Mouse (Mus musculus): ENCODE measurements at regions not wholly inside any gene's neighbourhood (a gene's known extent, or its start where the extent isn't known, plus 50 kb on each side); places are given as distances from the start of the nearest gene placed in this dataset.

DNA sequence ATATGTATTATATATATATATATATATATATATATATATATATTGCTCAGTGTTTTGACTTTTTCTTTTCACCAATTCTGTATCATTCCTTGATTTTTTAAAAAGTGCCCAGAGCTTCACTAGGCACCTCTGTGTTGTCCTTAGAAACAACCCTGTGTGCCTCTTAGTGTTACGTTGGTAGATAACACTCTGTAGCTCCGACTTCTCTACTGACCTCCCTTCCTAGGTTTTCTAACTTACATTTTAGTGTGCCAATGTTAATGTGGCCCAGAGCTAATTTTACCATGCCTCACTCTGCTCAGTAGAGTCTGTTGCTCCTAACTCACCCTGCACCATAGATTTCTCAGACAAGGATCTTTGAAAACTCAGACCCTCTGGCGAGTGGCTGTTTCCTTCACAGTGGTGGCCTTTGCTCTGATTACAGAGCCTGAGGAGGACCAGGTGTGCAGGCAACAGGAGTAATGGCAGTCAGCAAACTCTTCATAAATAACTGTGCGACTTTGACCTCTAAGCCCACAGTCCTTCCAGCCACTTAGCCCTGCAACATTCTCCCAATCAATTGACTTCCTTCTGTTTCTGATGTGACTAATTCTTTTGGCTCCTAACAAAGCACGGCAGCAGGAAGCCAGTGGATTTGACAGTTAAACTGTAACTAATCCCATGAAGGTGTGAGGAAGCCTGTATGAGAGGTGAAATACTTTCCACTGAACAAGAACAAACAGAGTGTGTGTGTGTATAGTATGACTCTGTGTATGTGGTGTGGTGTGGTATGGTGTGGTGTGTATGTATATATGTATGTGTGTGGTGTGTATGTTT, 53.6 kb upstream of the Actr3 start:
- no peak for DNase-seq

DNA sequence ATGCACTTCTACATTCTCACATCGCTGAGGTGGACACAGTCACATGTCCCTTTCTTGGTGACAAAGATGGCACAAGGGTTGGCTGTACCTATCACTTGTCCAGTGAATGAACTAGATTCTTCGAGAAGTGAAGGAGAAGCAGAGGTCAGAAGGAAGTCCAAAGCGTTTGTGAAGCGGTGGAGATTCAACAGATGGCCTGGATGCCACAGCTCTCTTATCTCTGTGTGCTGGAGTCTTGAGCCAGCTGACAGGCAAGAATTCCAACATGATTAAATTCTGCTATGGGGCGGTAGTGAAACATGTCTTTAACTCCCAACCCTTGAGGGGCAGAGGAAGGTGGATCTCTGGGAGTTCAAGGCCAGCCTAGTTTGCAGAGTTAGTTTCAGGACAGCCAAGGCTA, 55.5 kb upstream of the Actr3 start:
- no peak for DNase-seq

DNA sequence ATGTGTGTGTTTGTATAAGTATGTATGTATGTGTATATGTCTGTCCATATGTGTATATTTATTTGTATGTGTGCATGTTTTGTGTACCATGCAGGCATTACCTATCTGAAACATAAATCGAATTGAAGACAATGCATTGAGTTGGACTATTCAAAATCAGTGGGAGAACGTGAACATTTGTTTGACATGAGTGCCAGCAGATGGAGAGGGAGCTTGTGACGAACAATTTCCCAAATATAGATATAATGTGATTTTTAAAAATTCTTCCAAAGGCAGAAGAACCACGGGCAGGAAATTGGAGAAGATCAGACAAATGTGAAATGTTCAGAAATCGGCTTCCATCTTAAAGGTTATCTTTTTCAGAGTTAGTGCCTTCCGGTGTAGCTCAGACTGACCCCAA, 59.1 kb upstream of the Actr3 start:
- DNase-seq = no peak

DNA sequence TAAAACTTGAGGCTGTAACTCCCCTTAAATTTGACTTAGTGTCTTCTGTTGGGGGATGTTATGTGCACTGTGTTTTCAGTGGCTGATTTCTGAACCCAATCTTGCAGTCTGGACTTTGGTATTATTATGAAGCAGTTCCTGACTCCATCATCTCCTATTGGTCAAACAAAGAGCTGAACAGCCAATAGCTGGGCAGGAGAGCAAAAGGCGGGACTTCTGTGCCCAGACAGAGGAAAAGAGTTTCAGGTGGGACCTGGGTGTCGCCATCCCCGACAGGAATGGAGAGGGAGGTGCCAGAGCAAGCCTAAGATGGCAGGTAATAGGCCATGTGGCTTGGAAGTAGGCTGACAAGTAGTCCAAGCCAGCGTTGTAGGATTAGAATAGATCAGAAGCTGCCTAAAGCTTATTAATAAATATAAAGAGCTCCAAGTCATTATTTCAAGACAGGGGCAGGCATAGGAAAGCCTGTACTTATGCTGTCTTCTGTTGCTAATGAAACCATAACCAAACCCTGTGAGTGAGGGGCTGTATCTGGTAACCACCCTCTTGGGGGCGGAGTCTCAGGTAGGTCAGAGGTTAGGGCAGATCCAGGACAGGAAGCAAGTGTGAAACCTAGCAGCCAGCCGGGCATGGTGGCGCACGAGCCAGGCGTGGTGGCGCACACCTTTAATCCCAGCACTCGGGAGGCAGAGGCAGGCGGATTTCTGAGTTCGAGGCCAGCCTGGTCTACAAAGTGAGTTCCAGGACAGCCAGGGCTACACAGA, 60.0 kb upstream of the Actr3 start:
- DNase-seq = no peak

DNA sequence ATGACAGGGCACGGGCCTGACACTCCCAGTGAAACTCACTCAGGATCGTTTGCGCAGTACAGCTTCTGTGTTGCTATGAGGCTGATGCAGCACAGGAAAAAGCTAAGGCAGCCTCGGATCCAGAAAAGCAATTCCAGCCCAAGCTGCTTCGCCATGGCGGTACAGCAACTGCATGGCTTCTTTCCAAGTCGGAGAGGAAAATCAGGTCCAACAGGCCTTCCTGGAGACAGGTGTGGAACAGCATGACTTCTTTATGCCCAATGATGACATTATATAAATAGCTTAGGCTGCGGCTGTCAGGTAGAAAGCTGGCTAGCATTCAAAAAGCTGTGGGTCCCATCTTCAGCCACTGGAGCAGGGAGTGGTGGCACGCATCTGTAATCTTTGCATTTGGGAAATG, 61.5 kb upstream of the Actr3 start:
- DNase-seq = no peak

DNA sequence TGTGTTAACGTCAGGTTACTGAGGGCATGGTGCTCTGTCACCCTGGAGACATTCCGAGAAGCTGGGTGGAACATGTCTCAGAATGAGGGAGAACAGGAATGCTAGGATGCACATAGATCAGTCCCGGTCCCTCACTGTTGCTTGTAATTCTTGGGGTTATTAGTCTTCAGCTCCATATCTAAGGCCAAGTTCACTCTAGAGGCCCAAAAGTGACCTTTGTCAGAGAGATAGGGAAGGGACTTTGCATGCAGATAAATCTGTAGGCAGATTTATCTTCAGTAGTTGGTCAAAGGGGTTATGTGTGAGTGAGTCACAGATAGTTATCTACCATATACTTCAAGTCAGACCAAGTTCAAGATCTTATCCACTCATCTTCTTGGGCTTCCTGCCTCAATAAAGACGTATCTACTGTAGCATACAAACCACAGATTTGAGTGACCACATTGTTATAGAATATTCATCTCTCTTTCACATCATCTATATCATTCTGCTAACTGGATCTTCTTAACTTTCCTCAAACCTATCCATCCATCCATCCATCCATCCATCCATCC, 58.4 kb upstream of the Slc35f5 start:
- DNase-seq = no peak

DNA sequence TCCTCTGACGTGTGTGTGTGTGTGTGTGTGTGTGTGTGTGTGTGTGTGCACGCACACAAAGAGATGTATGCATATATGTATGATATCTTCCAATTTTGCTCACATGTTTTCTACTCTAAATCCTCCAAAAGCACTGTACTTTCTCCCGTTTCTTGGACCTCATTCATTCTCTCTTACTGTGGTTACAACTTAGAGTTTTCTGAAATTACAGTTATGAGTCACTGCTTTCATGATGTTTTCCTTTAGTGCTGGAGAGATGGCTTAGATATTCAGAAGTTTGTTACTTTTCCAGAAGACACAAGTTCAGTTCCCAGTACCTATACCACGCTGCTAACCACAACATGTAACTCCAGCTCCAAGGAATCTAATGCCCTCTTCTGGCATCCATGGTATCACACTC, 56.5 kb upstream of the Slc35f5 start:
- DNase-seq = no peak

DNA sequence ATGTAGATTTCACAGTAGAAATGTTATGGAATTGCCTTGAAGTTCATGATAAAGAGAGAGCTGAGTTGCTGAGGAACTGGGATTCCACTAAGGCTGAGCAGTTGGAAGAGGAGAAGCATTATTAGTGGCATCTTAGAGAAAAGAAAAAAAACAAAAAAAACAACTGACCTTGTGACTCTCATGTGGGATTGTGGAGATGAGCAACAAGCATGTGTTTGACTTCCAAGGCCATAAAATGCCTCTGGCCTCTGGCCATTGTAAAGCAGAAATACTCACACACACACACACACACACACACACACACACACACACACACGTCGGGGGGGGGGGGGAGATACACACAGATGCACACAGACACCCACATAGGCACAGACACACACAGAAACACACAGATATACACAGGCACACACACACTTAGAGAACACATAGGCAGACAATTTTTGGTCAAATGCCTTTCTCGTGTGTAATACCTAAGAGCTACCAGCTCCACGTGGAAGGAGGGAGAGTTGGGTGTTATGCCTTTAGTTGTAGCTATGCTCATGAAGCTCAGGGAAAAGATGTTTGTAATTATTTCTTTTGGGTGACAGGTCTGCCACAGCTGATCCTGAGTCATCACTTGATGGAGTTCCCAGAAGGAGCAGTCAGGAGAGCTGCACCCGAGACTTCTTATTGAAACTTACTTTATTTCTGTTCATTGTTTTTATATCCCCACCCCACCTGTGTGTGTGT, 52.4 kb upstream of the Slc35f5 start:
- no peak for DNase-seq

DNA sequence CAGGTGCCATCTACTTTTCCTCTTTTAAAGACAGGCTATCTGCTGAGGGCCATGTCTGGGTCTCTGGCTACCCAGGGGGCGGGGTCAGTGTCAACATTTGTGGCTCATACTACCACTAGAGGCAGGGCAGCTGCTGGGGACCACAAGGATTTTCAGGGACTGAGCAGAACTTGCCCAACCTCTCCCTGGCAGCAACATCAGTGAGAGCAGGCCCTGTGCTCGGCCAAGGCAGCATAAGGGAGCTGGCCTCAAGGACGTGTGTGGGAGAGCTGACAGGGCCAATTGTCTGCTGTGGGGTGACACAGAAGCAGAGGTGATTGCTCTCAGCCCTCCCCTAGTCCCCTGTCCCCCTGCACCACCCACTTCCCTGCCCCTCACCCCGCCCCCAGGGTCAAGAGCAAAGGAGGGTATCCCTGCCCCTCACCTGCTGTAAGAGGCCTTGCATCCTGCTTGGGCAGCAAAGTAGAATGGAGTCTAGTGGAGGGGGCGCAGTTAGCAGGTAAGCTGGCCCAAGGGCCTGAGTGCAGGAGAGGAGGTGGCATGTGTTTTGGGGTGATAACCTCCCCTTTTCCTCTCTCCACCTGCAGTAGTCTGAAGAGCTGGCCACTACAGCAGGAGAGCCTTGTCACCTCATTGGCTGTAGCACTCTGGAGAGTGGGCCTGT, 51.7 kb upstream of the Slc35f5 start:
- peak; percentile 19 to 35 for DNase-seq
